Mouse (Mus musculus): ENCODE results near the gene Tmem30a. TPM values are rescaled to one million over a fixed set of nuclear protein-coding genes. Genes with fewer than 3 reads are reported as not detected.

The Tmem30a gene
- polyA plus RNA-seq, 1 experiment from 2014 or later = 131 TPM

DNA sequence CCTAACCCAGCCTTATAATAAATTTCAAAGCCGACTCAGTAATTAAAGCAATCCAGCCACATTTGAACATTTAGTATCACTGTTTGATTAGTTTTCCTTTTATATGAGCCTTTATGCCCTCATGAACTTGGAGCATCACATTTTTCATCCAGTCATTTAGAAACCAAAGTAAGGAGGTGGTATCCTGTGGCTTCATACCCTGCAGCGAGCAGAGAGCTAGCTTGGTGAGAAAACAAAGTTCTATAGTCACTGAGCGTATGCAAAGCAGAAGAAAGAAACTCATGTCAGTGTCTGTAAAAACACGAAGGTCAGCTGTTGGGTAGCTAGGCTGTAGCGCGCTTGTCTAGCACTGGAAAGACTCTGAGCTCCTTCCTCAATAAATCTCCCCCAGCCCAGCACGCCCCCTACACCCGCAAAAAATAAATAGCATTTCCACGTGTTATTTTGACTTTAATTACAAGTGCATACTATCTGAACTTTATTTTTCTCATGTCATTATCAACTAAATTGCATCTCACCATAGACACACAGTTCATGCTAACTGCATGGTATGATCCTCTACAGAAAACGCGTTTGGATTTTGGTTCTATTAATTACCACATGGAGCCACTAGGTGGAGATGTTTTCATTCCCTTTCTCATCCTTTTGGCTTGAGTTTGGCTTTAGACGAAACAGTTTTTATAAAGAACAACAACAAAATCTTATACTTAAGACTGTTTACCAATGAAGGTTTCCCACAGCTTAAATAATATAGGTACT lies 13.2 kb upstream of the Tmem30a start:
- Histone ChIP-seq H3K4me2 (ENCODE audit: low read length) (no peak overlapping the region), H3K4me3 (replicated peaks; ENCODE audit: low read depth, low read length) (no peak overlapping the region), H3K27ac (replicated peaks; ENCODE audit: low read depth, low read length) (no peak overlapping the region), H3K9me3 (ENCODE audit: control insufficient read depth, low read length) (no peaks in the 10 kb centered on the region), H3K27me3 (ENCODE audit: control insufficient read depth, insufficient read depth, low read length) (no peaks in the 10 kb centered on the region), H3K9ac (replicated peaks; ENCODE audit: low read length) (no peak overlapping the region), H3K4me1 (ENCODE audit: control insufficient read depth, insufficient read depth, low read length) (no peaks in the 10 kb centered on the region), H3K36me3 (ENCODE audit: control insufficient read depth, insufficient read depth, low read length) (no peaks in the 10 kb centered on the region)
- 47% methylated on average over 12 of the region's 12 CpGs for WGBS
- peak; percentile 86 for DNase-seq
- peak; percentile 34; the same call in 1 of the 2 replicates for ATAC-seq (ENCODE audit: low FRiP score, low TSS enrichment)

DNA sequence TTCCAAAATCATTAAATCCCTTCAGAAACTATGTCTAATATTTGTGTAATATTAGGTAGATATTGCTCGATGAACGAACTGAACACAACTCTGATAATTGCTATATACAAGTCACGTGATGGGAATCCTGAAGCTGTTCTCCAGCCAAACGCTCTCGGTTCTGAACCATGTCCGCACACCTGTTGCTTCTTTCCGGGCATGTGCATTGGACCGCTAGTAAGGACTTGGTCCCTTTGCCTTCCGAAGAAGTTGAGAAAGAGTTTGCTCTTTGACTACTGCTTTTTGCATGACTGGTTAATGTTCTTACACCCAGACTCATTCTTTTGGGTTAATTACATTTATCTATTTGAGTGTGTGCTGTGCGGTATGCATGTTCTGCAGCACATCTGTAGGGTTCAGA lies 12.1 kb upstream of the Tmem30a start:
- ATAC-seq (ENCODE audit: low FRiP score, low TSS enrichment) (no peak), DNase-seq (no peak)
- Histone ChIP-seq H3K4me3 (replicated peaks; ENCODE audit: low read depth, low read length) (no peak overlapping the region), H3K36me3 (ENCODE audit: control insufficient read depth, insufficient read depth, low read length) (no peaks in the 10 kb centered on the region), H3K27ac (replicated peaks; ENCODE audit: low read depth, low read length) (no peak overlapping the region), H3K9me3 (ENCODE audit: control insufficient read depth, low read length) (no peaks in the 10 kb centered on the region), H3K4me2 (ENCODE audit: low read length) (no peak overlapping the region), H3K9ac (replicated peaks; ENCODE audit: low read length) (no peak overlapping the region), H3K4me1 (ENCODE audit: control insufficient read depth, insufficient read depth, low read length) (no peaks in the 10 kb centered on the region), H3K27me3 (ENCODE audit: control insufficient read depth, insufficient read depth, low read length) (no peaks in the 10 kb centered on the region)
- 93% methylated on average over 10 of the region's 10 CpGs for WGBS

DNA sequence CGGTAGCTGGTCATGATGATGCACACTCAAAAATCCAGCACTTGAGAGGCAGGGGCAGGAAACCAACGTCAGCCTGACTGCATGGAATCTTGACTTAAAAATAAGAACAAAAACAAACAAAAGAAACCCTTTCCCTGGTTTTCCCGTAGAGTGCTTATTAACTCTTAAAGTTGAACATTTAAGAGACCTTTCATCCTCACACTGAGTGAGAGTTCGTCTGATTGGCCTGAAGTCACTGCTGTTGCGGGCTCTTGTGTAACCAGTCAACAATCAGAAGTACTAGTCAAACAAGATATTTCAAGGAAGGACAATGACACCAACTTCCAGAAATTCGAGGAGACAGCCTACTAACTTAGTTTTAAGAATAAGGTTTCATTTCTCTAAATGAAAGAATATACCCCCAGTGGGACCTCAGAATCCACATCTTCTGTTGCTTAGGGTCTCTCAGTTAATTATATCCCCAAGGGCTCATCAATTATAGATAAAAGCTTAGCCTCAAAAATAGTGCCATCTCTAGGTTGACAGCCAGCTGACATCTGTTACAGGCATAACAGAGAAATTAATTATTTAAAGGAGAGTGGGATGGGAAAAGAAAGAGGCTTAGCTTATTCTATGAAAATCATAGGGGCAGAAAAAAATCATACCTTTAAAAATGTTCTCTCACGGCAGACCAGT lies 3.3 kb upstream of the Tmem30a start:
- H3K9ac ChIP-seq (replicated peaks; ENCODE audit: low read length) = no peak overlapping the region
- no peak overlapping the region for H3K4me3 ChIP-seq (replicated peaks; ENCODE audit: low read depth, low read length)
- no peaks in the 10 kb centered on the region for H3K36me3 ChIP-seq (ENCODE audit: control insufficient read depth, insufficient read depth, low read length)
- WGBS = 61% methylated on average over 7 of the region's 7 CpGs
- H3K4me2 ChIP-seq (ENCODE audit: low read length) = no peak overlapping the region
- H3K9me3 ChIP-seq (ENCODE audit: control insufficient read depth, low read length) = no peaks in the 10 kb centered on the region
- no peak overlapping the region for H3K27ac ChIP-seq (replicated peaks; ENCODE audit: low read depth, low read length)
- H3K27me3 ChIP-seq (ENCODE audit: control insufficient read depth, insufficient read depth, low read length) = no peaks in the 10 kb centered on the region
- ATAC-seq (ENCODE audit: low FRiP score, low TSS enrichment) (no peak), DNase-seq (peak; percentile 60)
- H3K4me1 ChIP-seq (ENCODE audit: control insufficient read depth, insufficient read depth, low read length) = peaks cover 11% of the 10 kb centered on the region

DNA sequence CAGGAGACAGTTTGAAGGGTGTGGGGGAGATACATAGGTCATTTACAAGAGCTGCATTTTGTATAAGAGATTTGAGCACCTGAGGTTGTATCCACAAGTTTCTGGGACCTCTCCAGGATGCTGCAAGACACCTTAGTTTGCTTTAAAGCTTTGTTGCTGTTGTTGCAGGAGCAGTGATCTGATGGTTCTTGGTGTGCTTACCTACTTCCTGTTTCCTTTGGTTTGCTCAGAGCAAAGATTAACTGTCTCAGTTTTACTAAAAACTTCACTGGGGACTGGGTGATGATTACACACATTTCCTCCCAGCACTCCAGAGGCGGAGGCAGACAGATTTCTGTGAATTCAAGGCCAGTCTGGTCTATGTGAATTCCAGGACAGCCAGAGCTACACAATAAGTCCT lies 1.8 kb upstream of the Tmem30a start:
- 95% methylated on average over 1 of the region's 1 CpGs for WGBS
- no peaks in the 10 kb centered on the region for H3K36me3 ChIP-seq (ENCODE audit: control insufficient read depth, insufficient read depth, low read length)
- H3K27ac ChIP-seq (replicated peaks; ENCODE audit: low read depth, low read length) = no peak overlapping the region
- no peaks in the 10 kb centered on the region for H3K27me3 ChIP-seq (ENCODE audit: control insufficient read depth, insufficient read depth, low read length)
- no peak overlapping the region for H3K4me3 ChIP-seq (replicated peaks; ENCODE audit: low read depth, low read length)
- H3K4me1 ChIP-seq (ENCODE audit: control insufficient read depth, insufficient read depth, low read length) = peaks cover 17% of the 10 kb centered on the region
- DNase-seq = no peak
- no peaks in the 10 kb centered on the region for H3K9me3 ChIP-seq (ENCODE audit: control insufficient read depth, low read length)
- no peak for ATAC-seq (ENCODE audit: low FRiP score, low TSS enrichment)
- no peak overlapping the region for H3K9ac ChIP-seq (replicated peaks; ENCODE audit: low read length)
- H3K4me2 ChIP-seq (ENCODE audit: low read length) = no peak overlapping the region

DNA sequence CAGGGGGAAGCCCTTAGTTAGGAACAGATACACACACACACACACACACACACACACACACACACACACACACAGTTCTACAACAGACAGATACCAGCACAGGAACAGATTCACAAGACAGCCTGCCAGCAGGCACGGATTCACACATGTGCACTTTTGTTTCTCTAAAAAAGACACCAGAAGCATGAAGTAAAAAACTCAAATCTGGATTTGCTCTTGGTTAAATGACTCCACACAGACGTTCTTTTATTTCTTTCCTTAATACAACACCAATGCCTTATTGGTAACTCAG lies 7.6 kb downstream of the Tmem30a start:
- no peak overlapping the region for H3K9ac ChIP-seq (replicated peaks; ENCODE audit: low read length)
- WGBS = 90% methylated on average over 2 of the region's 2 CpGs
- H3K4me3 ChIP-seq (replicated peaks; ENCODE audit: low read depth, low read length) = no peak overlapping the region
- H3K36me3 ChIP-seq (ENCODE audit: control insufficient read depth, insufficient read depth, low read length) = no peaks in the 10 kb centered on the region
- H3K9me3 ChIP-seq (ENCODE audit: control insufficient read depth, low read length) = no peaks in the 10 kb centered on the region
- H3K27me3 ChIP-seq (ENCODE audit: control insufficient read depth, insufficient read depth, low read length) = no peaks in the 10 kb centered on the region
- ATAC-seq (ENCODE audit: low FRiP score, low TSS enrichment) (no peak), DNase-seq (no peak)
- H3K4me1 ChIP-seq (ENCODE audit: control insufficient read depth, insufficient read depth, low read length) = no peaks in the 10 kb centered on the region
- H3K4me2 ChIP-seq (ENCODE audit: low read length) = no peak overlapping the region
- H3K27ac ChIP-seq (replicated peaks; ENCODE audit: low read depth, low read length) = no peak overlapping the region

DNA sequence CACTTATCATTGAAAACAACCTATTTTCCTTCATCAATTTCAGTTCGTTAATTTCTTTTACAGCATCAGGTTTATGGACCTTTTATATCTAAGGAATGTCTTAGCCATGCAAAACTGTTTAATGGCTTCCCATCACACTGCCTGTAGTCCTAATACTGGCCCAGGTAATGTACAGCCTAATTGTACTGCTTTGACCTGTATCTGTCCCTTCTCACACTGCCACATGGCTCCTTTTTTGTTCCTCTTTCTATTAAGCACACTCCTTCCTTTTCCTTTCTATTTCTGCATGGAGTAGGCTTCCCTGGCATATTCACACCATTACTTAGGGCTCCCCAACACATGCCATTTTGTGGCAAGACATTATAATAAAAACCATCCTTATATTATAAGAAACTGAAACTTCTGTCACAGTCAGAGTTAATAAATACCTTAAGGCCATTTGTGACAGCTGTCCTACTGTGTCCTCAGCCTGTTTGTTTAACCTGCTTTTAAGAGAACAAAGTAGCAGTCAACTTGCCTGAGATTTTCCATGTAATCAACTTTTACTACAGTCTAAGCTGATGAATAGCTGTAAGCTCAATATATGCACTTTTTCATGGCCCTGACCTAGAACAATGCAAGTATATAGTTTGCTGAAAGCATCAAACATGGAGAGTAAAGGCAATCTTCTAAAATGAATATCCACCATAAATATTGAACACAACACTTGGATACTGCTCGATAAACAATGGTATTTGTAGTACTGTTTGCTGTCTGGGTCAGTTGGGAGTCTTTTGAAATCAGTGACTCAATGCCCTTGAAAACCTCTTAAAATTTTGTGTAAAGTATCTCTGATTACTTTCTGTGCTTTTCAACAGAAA lies 8.1 kb downstream of the Tmem30a start:
- WGBS = 95% methylated on average over 2 of the region's 2 CpGs
- ATAC-seq (ENCODE audit: low FRiP score, low TSS enrichment) (no peak), DNase-seq (no peak)
- no peak overlapping the region for H3K4me2 ChIP-seq (ENCODE audit: low read length)
- no peaks in the 10 kb centered on the region for H3K36me3 ChIP-seq (ENCODE audit: control insufficient read depth, insufficient read depth, low read length)
- no peaks in the 10 kb centered on the region for H3K27me3 ChIP-seq (ENCODE audit: control insufficient read depth, insufficient read depth, low read length)
- no peaks in the 10 kb centered on the region for H3K9me3 ChIP-seq (ENCODE audit: control insufficient read depth, low read length)
- no peak overlapping the region for H3K4me3 ChIP-seq (replicated peaks; ENCODE audit: low read depth, low read length)
- H3K4me1 ChIP-seq (ENCODE audit: control insufficient read depth, insufficient read depth, low read length) = no peaks in the 10 kb centered on the region
- H3K9ac ChIP-seq (replicated peaks; ENCODE audit: low read length) = no peak overlapping the region
- no peak overlapping the region for H3K27ac ChIP-seq (replicated peaks; ENCODE audit: low read depth, low read length)

- no peaks in the 10 kb centered on the region for H3K4me1 ChIP-seq (ENCODE audit: control insufficient read depth, insufficient read depth, low read length)
- ATAC-seq (ENCODE audit: low FRiP score, low TSS enrichment) (no peak), DNase-seq (no peak)
- no peaks in the 10 kb centered on the region for H3K36me3 ChIP-seq (ENCODE audit: control insufficient read depth, insufficient read depth, low read length)
- no peak overlapping the region for H3K4me3 ChIP-seq (replicated peaks; ENCODE audit: low read depth, low read length)
- no peaks in the 10 kb centered on the region for H3K27me3 ChIP-seq (ENCODE audit: control insufficient read depth, insufficient read depth, low read length)
- no peak overlapping the region for H3K4me2 ChIP-seq (ENCODE audit: low read length)
- no peak overlapping the region for H3K27ac ChIP-seq (replicated peaks; ENCODE audit: low read depth, low read length)
- H3K9ac ChIP-seq (replicated peaks; ENCODE audit: low read length) = no peak overlapping the region
- no peaks in the 10 kb centered on the region for H3K9me3 ChIP-seq (ENCODE audit: control insufficient read depth, low read length)
- 62% methylated on average over 3 of the region's 3 CpGs for WGBS
Measured at GRCm38 (mm10) chr9:79784439-79784838, 8.9 kb downstream of the Tmem30a start.

DNA sequence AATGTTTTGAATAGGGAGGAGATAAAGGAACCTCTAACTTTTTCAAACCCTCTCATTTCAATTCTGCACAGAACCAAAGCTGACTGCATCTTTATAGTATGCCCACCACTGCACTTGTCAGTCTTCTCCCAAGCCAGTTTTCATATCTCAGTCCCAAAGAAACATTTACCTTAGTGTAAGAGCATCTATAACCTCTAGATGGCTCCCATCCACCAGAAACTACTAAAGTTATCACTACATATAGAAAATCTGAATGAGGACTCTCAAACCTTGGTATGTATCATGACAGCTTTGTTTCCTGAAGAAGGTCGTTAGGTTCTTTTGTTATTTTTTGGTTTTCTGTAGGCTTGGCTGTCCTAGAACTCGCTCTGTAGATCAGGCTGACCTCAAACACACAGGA lies 14.0 kb downstream of the Tmem30a start:
- WGBS = 73% methylated on average over 2 of the region's 2 CpGs
- DNase-seq = peak; percentile 56
- ATAC-seq (ENCODE audit: low FRiP score, low TSS enrichment) = no peak
- H3K27me3 ChIP-seq (ENCODE audit: control insufficient read depth, insufficient read depth, low read length) = no peaks in the 10 kb centered on the region
- peaks cover 19% of the 10 kb centered on the region for H3K36me3 ChIP-seq (ENCODE audit: control insufficient read depth, insufficient read depth, low read length)
- no peak overlapping the region for H3K4me2 ChIP-seq (ENCODE audit: low read length)
- H3K4me3 ChIP-seq (replicated peaks; ENCODE audit: low read depth, low read length) = no peak overlapping the region
- no peak overlapping the region for H3K9ac ChIP-seq (replicated peaks; ENCODE audit: low read length)
- H3K9me3 ChIP-seq (ENCODE audit: control insufficient read depth, low read length) = no peaks in the 10 kb centered on the region
- H3K4me1 ChIP-seq (ENCODE audit: control insufficient read depth, insufficient read depth, low read length) = no peaks in the 10 kb centered on the region
- H3K27ac ChIP-seq (replicated peaks; ENCODE audit: low read depth, low read length) = no peak overlapping the region

Data from midbrain, embryonic 14.5 days (tissue).